Mouse (Mus musculus) brain, embryonic 14.5 days (tissue): ENCODE results near the gene Prrg2.

ENCODE experiments used
- CTCF ChIP-seq: fragments of 200-500 bp; IDR thresholded peaks from 2 replicates; pipeline ENCODE4 v1.5.1; 2012; ENCODE audit warnings: inconsistent platforms, mild to moderate bottlenecking, moderate library complexity, borderline replicate concordance; ENCODE audit not compliant: insufficient read depth, insufficient read length; ENCODE audit errors: extremely low read depth
- POLR2A ChIP-seq: fragments of 200-500 bp; IDR thresholded peaks from 2 replicates; pipeline ENCODE4 v1.6.1; 2012; ENCODE audit warnings: mild to moderate bottlenecking, inconsistent platforms, borderline replicate concordance; ENCODE audit not compliant: poor library complexity, insufficient read depth, insufficient read length, severe bottlenecking; ENCODE audit errors: extremely low read depth

DNA sequence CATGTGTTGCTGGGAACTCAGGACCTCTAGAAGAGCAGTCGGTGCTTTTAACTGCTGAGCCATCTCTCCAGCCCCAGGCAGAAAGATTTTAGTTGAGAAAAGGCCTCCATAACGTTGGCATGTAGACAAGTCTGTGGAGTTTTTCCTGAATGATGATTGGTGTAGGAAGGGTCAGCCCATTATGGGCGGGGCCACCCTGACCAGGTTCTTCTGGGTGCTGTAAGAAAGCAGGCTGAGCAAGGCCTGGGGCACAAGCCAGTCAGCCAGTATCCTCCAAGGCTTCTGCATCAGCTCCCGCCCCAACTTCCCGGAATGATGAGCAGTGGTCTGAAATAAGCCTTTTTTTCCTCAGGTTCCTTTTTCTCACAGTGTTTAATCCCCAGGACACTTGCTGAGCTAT, 18.5 kb upstream of the Prrg2 start:
- TF ChIP-seq CTCF: no peak
- TF ChIP-seq POLR2A: no peak
